Mouse (Mus musculus): ENCODE measurements at regions not wholly inside any gene's neighbourhood (a gene's known extent, or its start where the extent isn't known, plus 50 kb on each side); places are given as distances from the start of the nearest gene placed in this dataset.

GRCm38 (mm10) chr8:15567742-15568141 is 521.9 kb upstream of the BB014433 start:
- TF ChIP-seq SIN3A (IDR thresholded peaks at IDR 0.05; ENCODE audit: low read length) (no peak), ZMIZ1 (IDR thresholded peaks at IDR 0.05; ENCODE audit: low read depth, low read length) (no peak), MAX (IDR thresholded peaks at IDR 0.05; ENCODE audit: low read length) (no peak), POLR2A (IDR thresholded peaks at IDR 0.05; ENCODE audit: control insufficient read depth in 1 of 2, insufficient read depth in 1 of 2, low read depth in 1 of 2, low read length in 2 of 2, poor library complexity in 1 of 2) (no peak), CTCF (IDR thresholded peaks at IDR 0.05 in 2 of 3, conservative IDR thresholded peaks at IDR 0.05 in 1 of 3; ENCODE audit: control insufficient read depth in 1 of 3, insufficient read depth in 1 of 3, low read depth in 2 of 3, low read length in 3 of 3, poor library complexity in 1 of 3, severe bottlenecking in 1 of 3) (no peak), CHD1 (IDR thresholded peaks at IDR 0.05; ENCODE audit: low read depth, low read length) (no peak), MXI1 (IDR thresholded peaks at IDR 0.05; ENCODE audit: low read depth, low read length) (no peak), MEF2A (IDR thresholded peaks at IDR 0.05; ENCODE audit: extremely low read depth, insufficient replicate concordance, low read depth, low read length, poor library complexity, severe bottlenecking) (no peak), HCFC1 (IDR thresholded peaks at IDR 0.05; ENCODE audit: low read depth, low read length) (no peak), TBP (IDR thresholded peaks at IDR 0.05; ENCODE audit: low read depth, low read length) (no peak), GABPA (IDR thresholded peaks at IDR 0.05; ENCODE audit: low read depth, low read length) (no peak)

Data from MEL (cell line).